Mouse (Mus musculus) kidney, adult 2 months (tissue): ENCODE results near the gene Fpgs.

Source experiments
- CTCF ChIP-seq: fragments of 200-500 bp; conservative IDR thresholded peaks from 2 replicates; pipeline ENCODE4 v1.5.1; 2011; ENCODE audit warnings: low read depth, mild to moderate bottlenecking, control low read depth, low read length, moderate library complexity, mixed read lengths; ENCODE audit not compliant: insufficient read depth, insufficient read length
- POLR2A ChIP-seq: fragments of 200-500 bp; IDR thresholded peaks from one replicate; pipeline ENCODE4 v1.6.1; 2011; ENCODE audit warnings: low read depth, low read length, control low read depth

DNA sequence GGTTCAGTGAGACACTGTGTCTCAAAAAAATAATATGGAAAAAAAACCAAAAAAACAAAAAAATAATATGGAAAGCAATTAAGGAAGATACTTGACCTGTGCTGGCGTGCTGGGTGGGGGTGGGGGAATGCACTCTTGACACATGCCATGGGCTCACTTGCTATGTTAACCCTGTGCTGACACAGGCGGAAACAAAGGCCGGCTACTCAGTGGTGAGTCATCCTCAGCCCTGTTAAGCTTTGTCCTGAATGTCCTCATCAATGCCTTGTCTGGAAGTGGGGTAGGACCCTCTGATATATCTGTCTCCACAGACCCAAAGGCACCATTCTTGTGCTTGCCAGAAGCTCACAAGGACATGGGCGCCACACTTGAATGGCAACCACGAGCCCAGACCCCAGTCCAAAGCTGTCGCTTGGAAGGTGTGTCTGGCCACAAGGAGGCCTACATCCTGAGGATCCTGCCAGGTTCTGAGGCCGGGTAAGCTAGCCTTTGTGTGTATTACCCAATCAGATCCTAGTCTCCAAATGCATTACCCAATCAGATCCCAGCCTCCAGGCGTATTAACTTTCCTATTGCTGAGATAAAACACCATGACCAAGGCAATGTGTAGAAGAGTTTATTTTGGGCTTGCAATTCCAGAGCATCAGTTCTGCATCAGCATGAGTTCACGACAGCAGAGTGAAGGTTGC, 31.9 kb downstream of the Fpgs start:
- no peak for TF ChIP-seq POLR2A
- no peak for TF ChIP-seq CTCF
